Mouse (Mus musculus) E14TG2a.4 (cell line): ENCODE measurements around the gene Actr3b.

Experiments
- CTCF ChIP-seq: conservative IDR thresholded peaks from 2 replicates; pipeline ENCODE4 v1.5.1; 2014; ENCODE audit warnings: low read length
- POU5F1 ChIP-seq: IDR thresholded peaks from 2 replicates; pipeline ENCODE4 v1.6.1; 2014; ENCODE audit warnings: low read length, borderline replicate concordance

DNA sequence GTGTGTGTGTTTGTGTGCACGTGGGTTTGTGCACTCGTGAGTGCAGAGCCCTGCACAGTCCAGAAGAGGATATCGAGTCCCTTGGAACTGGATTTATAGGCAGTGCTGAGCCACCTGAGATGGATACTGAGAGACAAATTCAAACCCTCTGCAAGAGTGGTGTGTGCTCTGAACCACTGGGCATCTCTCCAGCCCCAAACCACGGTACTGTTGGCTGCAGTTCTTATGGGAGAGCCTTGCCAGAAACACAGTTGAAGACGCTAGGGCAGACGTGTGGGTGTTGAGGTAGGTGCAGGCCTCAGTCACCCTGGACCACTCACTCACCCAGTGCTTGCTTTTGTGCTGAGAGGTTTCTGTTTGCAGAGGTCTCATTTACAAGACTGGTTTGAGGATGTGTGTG lies 41.1 kb downstream of the Actr3b start:
- TF ChIP-seq CTCF = no peak
- TF ChIP-seq POU5F1 = no peak
